Comparison of ENCODE assay signal across 22 mouse cellular contexts in genomic region chr10:86153221-86153620, GRCm38 (mm10).
"Had no signal": no experiment of that assay in that cellular context is flagged by ENCODE, and none has a peak within 500 bp of the region (broad histone marks: within the 10 kb centered on the region; RNA-seq: fewer than 3 reads in every experiment).

No protein-coding gene starts in this region.

- H3K4me3 ChIP-seq: heart, adult 2 months; heart, embryonic 13.5 days; heart, embryonic 15.5 days; hindbrain, embryonic 13.5 days; hindbrain, embryonic 15.5 days; limb, embryonic 13.5 days; limb, embryonic 15.5 days; liver, embryonic 12.5 days had no signal

- H3K4me2 ChIP-seq: heart, embryonic 11.5 days; heart, embryonic 13.5 days; heart, embryonic 15.5 days; hindbrain, embryonic 13.5 days; hindbrain, embryonic 15.5 days; limb, embryonic 13.5 days; limb, embryonic 15.5 days; liver, embryonic 12.5 days had no signal

- H3K27ac ChIP-seq: heart, adult 2 months; heart, embryonic 13.5 days; heart, embryonic 15.5 days; hindbrain, embryonic 13.5 days; hindbrain, embryonic 15.5 days; hindbrain, postnatal 0 days; limb, embryonic 13.5 days; limb, embryonic 15.5 days; liver, embryonic 12.5 days; liver, embryonic 14.5 days had no signal

- ATAC-seq: forebrain, postnatal 0 days; hindbrain, postnatal 0 days; intestine, embryonic 16.5 days; liver, embryonic 12.5 days had no signal

- DNase-seq: forebrain, postnatal 0 days; gastrocnemius, postnatal 14 days; gastrocnemius, postnatal 36 days; heart, adult 11 months; heart, adult 2 months; heart, postnatal 14 days; heart, postnatal 36 days; kidney, adult 18-20 months; layer of hippocampus, adult 9-11 months; layer of hippocampus, postnatal 36 days; left cerebral cortex, postnatal 4 days had no signal

- H3K4me1 ChIP-seq: hindbrain, embryonic 13.5 days; liver, embryonic 12.5 days had no signal

- H3K27me3 ChIP-seq: heart, embryonic 15.5 days; hindbrain, embryonic 13.5 days; hindbrain, embryonic 15.5 days; limb, embryonic 13.5 days; limb, embryonic 15.5 days; liver, embryonic 12.5 days had no signal

- H3K9ac ChIP-seq: forebrain, postnatal 0 days; heart, embryonic 13.5 days; heart, embryonic 15.5 days; hindbrain, embryonic 13.5 days; hindbrain, embryonic 15.5 days; limb, embryonic 13.5 days; limb, embryonic 15.5 days; liver, embryonic 12.5 days; liver, embryonic 14.5 days had no signal

- H3K36me3 ChIP-seq: heart, embryonic 13.5 days; heart, embryonic 15.5 days; hindbrain, embryonic 13.5 days; hindbrain, embryonic 15.5 days; limb, embryonic 13.5 days; limb, embryonic 15.5 days; liver, embryonic 12.5 days had no signal

- H3K9me3 ChIP-seq: heart, embryonic 13.5 days; heart, embryonic 15.5 days; hindbrain, embryonic 13.5 days; hindbrain, embryonic 15.5 days; limb, embryonic 13.5 days; limb, embryonic 15.5 days; liver, embryonic 12.5 days had no signal
